Mouse (Mus musculus) kidney, adult 8-10 months (tissue): ENCODE measurements around the gene Rbmxl1.

Experiments
- DNase-seq, 2 experiments: peaks; one replicate each; pipeline ENCODE4 v3.0.0; 2022

The Rbmxl1 gene

DNA sequence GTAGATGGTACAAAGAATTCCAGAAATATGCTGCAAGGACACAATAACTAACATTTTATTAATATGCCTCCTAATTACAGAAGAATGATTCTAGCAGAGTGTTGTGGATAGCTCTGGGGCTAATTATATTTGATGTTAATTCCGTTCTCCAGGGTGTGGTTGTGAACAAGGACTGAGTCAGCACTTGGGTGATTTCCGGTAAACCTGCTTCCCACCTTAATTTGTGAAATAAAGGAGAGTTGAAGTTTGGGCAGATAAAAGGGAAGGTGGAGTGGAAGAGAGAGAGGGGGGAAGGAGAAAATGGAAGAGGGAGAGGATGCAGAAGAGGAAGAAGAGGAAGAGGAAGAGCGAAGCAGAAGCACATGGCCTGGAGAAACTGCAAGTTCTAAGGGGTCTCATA is 19.0 kb downstream of the Rbmxl1 start:
- DNase-seq, result no peak

DNA sequence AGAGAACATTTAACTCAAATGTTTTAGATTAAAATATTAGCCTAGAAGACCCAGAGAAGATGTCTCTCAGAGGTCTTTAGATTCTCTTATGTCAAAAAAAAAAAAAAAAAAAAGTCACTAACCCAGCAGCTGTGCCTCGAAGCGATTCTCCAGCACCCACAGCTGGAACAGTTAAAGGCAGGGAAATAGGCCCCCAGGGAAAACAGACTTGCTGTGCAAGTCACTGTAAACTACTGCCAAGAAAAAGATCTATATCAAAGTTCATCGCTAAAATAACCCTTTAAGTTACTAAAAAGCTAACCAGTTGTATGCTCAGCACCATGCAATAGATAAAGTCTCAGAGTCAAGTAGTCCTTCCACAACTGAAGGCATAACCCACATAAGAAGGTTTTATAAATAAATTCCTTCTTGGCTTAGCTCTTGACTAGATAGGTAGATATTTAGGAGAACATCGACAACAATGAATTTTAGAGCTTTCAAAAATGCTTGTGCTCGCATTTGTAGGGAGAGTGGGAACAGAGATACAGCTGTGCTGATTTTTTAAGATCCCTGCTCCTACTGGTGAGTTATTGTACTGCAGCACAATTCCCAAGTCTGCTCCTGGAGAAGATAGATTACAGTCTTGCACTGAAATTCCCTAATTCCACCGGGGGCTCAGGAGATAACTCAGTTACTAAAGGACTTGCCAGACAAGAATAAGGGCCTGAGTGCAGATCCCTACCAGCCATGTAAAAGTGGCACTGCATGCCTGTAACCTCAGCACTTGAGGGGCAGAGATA is 31.5 kb downstream of the Rbmxl1 start:
- DNase-seq, result no peak

DNA sequence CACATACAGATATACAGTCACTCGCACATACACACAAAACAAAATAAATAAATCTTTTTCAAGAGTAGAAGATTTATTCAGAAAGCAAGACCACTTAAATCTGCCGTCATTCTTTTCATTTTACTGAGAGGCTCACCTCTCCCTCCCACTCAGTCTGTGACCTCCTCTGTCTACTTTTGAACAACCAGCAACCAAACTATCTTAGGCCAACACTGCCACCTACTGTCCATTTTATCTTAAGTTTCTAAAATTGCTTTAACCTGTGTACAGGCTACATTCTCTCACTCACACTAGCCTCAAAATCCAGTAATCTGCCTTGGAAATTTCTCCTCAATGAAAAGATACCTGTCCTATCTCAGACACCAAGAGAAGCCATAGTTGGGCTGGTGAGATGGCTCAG is 40.8 kb downstream of the Rbmxl1 start:
- no peak for DNase-seq

DNA sequence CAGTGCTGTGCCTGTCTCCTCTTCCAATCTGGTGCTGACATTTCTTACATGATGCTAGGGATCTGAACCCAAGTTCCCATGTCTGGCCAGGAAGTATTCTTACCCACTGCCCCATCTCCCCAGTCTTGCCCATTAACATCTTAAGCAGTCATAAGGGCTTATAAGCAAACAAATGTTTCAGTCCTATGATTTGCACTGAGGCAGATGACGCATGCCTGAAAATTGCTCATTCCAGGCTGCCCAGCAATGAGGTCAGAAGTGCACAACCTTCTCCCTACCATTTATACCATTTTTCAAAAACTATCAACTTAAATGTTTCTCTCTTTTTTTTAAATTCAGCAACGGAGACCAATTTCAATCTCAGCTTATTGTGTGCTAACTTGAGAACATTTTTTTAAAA is 44.8 kb downstream of the Rbmxl1 start:
- no peak for DNase-seq

DNA sequence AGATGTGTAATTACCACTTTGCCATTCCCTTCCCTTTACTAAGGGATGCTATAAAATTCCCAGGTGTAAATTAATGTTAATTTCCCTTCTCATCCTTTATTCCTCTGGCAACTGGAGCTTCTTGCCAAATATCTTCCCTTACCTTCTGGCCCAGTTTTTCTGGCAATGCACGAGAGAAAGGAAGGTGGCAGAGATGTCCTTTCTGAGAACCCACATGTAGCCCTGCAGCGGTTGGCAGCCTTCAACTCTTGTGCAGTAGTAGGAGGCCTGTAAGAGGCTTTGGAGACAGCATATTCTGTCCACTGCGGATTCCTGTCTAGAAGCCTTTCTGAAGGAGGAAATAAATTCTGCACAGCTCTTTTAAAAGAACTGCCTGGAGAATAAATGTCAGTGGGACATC is 52.3 kb downstream of the Rbmxl1 start:
- DNase-seq, result no peak
